Mouse (Mus musculus): ENCODE measurements around the gene Dynlt1b.
"Not testable (repeated sequence)": the region's sequence is repeated elsewhere in the genome, so short reads cannot be mapped to it uniquely, and the experiment has no call there.

GRCm38 (mm10) chr17:6420557-6420956 lies 9.4 kb upstream of the Dynlt1b start:
- TF ChIP-seq USF1 (IDR thresholded peaks at IDR 0.05; ENCODE audit: low read depth); CTCF (IDR thresholded peaks at IDR 0.05; ENCODE audit: control insufficient read depth, insufficient read depth, insufficient read length); FOSL1 (IDR thresholded peaks at IDR 0.05; ENCODE audit: insufficient read depth, low read length, poor library complexity, severe bottlenecking); CEBPB (IDR thresholded peaks at IDR 0.05; ENCODE audit: low read depth); MAX (IDR thresholded peaks at IDR 0.05); MYOD1 (IDR thresholded peaks at IDR 0.05; ENCODE audit: control insufficient read depth, insufficient read length, low read depth): not testable (repeated sequence)
